Mouse (Mus musculus): ENCODE measurements around the gene Zfp326. TPM values are rescaled to one million over a fixed set of nuclear protein-coding genes. Genes with fewer than 3 reads are reported as not detected.

The Zfp326 gene
- polyA plus RNA-seq (2015; fragmentation: Nextera tagmentation; extraction: Ambion mirVana) = 24.9 and 29.2 TPM in 2 replicates

DNA sequence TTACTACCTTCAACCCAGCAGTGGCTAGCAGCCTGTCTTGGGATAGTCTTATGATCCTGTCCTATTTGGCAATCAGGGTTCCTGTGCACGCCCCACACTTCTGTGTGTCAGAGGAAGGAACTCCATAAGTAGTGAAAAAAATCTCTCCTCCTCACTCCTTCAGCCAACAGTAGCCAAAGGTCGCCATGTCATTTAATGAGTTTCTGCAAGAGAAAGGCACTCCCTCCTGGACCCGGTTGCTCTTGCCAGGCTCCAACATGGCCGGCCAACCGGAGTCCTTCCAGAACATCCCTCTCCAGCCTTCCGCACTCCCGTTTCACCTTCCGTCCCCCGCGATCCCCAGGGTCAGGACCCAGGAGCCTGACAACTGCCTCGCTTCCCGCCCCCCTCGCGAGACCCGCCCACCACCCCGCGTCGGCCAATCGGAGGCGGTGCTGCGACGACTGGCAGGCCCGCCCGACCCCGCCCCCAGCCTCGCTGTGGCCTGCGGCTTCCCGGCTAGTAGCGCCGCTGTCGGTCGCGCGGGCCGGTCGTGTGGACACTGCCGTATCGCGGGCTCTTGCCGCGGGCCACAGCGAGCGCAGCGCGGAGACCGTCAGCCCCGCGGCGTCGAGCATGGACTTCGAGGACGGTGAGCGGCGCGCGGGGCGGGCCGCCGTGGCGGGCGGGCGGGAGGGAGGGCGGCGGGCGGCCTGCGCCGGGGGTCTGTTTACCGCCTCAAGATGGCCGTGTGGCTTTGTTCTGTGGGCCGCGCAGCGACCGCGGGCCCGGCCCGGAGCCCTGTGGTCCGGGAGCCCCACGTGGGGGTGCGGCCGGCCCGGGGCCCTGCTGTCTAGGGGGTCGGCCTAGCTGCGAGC, at the start of gene Zfp326:
Gene Zfp326, plus strand, starts transcription at position 498 of the 857 bp plus-strand sequence.
- Histone ChIP-seq H3K36me3 (no peaks in the 10 kb centered on the region), H3K4me3 (peak within 1 kb of the TSS; percentile 90), H3K27me3 (no peaks in the 10 kb centered on the region), H3K27ac (peak within 1 kb of the TSS; percentile 91), H3K4me1 (replicated peaks) (peaks cover 32% of the 10 kb centered on the region), H3K9ac (peak within 1 kb of the TSS; percentile 97), H3K4me2 (peak within 1 kb of the TSS; percentile 66), H3K9me3 (replicated peaks) (no peaks in the 10 kb centered on the region)
- peak; percentile 96 for ATAC-seq (replicated peaks; ENCODE audit: insufficient number of reproducible peaks, insufficient read depth, low FRiP score, low read depth)
- WGBS = under 1% methylated on average over 52 of the region's 83 CpGs

- H3K4me3 ChIP-seq = no peak overlapping the region
- no peak overlapping the region for H3K4me2 ChIP-seq
- no peak overlapping the region for H3K27ac ChIP-seq
- ATAC-seq (replicated peaks; ENCODE audit: insufficient number of reproducible peaks, insufficient read depth, low FRiP score, low read depth) = no peak
- 68% methylated on average over 5 of the region's 5 CpGs for WGBS
- peaks cover 22% of the 10 kb centered on the region for H3K4me1 ChIP-seq (replicated peaks)
- H3K9ac ChIP-seq = no peak overlapping the region
- no peaks in the 10 kb centered on the region for H3K9me3 ChIP-seq (replicated peaks)
- H3K36me3 ChIP-seq = no peaks in the 10 kb centered on the region
- no peaks in the 10 kb centered on the region for H3K27me3 ChIP-seq
Measured at GRCm38 (mm10) chr5:105826916-105827510, 49.4 kb upstream of the Zfp326 start.

GRCm38 (mm10) chr5:105828050-105828449, 48.3 kb upstream of the Zfp326 start:
- 91% methylated on average over 3 of the region's 3 CpGs for WGBS
- no peak overlapping the region for H3K4me3 ChIP-seq
- no peak for ATAC-seq (replicated peaks; ENCODE audit: insufficient number of reproducible peaks, insufficient read depth, low FRiP score, low read depth)

DNA sequence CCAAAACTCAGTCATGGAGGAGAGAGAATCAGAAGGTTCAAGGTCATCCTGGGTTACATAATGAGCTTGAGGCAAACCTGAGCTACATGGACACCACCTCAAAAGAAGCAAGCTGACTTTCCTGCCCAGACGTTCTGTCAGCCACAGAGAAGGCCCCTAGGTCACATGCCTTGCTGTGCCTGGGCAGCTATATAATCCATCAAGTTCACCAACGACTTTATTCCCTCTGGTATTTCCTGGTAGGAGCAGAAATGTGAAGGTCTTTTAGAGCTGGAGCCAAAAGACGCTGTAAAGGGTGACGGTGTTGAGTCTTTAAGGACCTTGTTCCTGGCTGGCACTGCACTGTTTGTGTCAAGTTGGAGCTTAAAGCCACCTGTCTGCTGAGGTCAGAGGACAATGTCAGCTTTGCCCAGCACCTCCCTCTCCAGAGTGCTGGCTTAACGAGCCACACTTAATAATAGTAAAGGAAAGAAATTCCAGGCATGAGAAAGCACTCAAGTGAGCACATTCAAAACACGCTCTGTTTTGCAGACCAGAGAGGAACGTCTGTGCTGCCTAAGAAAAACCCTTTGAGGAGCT, 47.3 kb upstream of the Zfp326 start:
- no peak overlapping the region for H3K9ac ChIP-seq
- H3K9me3 ChIP-seq (replicated peaks) = no peaks in the 10 kb centered on the region
- H3K27me3 ChIP-seq = no peaks in the 10 kb centered on the region
- H3K4me3 ChIP-seq = no peak overlapping the region
- H3K4me2 ChIP-seq = no peak overlapping the region
- no peaks in the 10 kb centered on the region for H3K36me3 ChIP-seq
- peak overlapping the region; percentile 25; the same call in 1 of the 2 replicates for H3K27ac ChIP-seq
- ATAC-seq (replicated peaks; ENCODE audit: insufficient number of reproducible peaks, insufficient read depth, low FRiP score, low read depth) = no peak
- peaks cover 18% of the 10 kb centered on the region for H3K4me1 ChIP-seq (replicated peaks)
- WGBS = 34% methylated on average over 7 of the region's 7 CpGs

More at GRCm38 (mm10) chr5:105828050-105828449, 48.3 kb upstream of the Zfp326 start:
- Histone ChIP-seq H3K27ac (no peak overlapping the region), H3K36me3 (no peaks in the 10 kb centered on the region), H3K9me3 (replicated peaks) (no peaks in the 10 kb centered on the region), H3K27me3 (no peaks in the 10 kb centered on the region), H3K4me2 (no peak overlapping the region), H3K4me1 (replicated peaks) (peaks cover 22% of the 10 kb centered on the region), H3K9ac (no peak overlapping the region)

- 61% methylated on average over 7 of the region's 7 CpGs for WGBS
- Histone ChIP-seq H3K4me1 (replicated peaks) (peaks cover 15% of the 10 kb centered on the region), H3K27ac (no peak overlapping the region), H3K27me3 (no peaks in the 10 kb centered on the region), H3K36me3 (no peaks in the 10 kb centered on the region), H3K9me3 (replicated peaks) (no peaks in the 10 kb centered on the region), H3K4me2 (no peak overlapping the region; the same call in 1 of the 2 replicates), H3K9ac (no peak overlapping the region), H3K4me3 (no peak overlapping the region)
- ATAC-seq (replicated peaks; ENCODE audit: insufficient number of reproducible peaks, insufficient read depth, low FRiP score, low read depth) = no peak
Measured at GRCm38 (mm10) chr5:105832140-105832539, 44.2 kb upstream of the Zfp326 start.

GRCm38 (mm10) chr5:105833923-105834322, 42.4 kb upstream of the Zfp326 start:
- H3K4me1 ChIP-seq (replicated peaks) = peaks cover 13% of the 10 kb centered on the region
- H3K9ac ChIP-seq = no peak overlapping the region
- no peaks in the 10 kb centered on the region for H3K36me3 ChIP-seq
- H3K27ac ChIP-seq = no peak overlapping the region
- no peak overlapping the region for H3K4me3 ChIP-seq
- H3K4me2 ChIP-seq = no peak overlapping the region
- 71% methylated on average over 3 of the region's 3 CpGs for WGBS
- H3K27me3 ChIP-seq = no peaks in the 10 kb centered on the region
- ATAC-seq (replicated peaks; ENCODE audit: insufficient number of reproducible peaks, insufficient read depth, low FRiP score, low read depth) = no peak
- H3K9me3 ChIP-seq (replicated peaks) = no peaks in the 10 kb centered on the region

- Histone ChIP-seq H3K9me3 (replicated peaks) (no peaks in the 10 kb centered on the region), H3K9ac (no peak overlapping the region), H3K36me3 (no peaks in the 10 kb centered on the region), H3K4me3 (no peak overlapping the region), H3K4me2 (no peak overlapping the region), H3K27me3 (no peaks in the 10 kb centered on the region), H3K4me1 (replicated peaks) (peaks cover 6% of the 10 kb centered on the region; the same call in 1 of the 2 replicates), H3K27ac (no peak overlapping the region)
- ATAC-seq (replicated peaks; ENCODE audit: insufficient number of reproducible peaks, insufficient read depth, low FRiP score, low read depth) = no peak
- WGBS = 52% methylated on average over 9 of the region's 9 CpGs
Measured at GRCm38 (mm10) chr5:105836006-105836405, 40.4 kb upstream of the Zfp326 start.

DNA sequence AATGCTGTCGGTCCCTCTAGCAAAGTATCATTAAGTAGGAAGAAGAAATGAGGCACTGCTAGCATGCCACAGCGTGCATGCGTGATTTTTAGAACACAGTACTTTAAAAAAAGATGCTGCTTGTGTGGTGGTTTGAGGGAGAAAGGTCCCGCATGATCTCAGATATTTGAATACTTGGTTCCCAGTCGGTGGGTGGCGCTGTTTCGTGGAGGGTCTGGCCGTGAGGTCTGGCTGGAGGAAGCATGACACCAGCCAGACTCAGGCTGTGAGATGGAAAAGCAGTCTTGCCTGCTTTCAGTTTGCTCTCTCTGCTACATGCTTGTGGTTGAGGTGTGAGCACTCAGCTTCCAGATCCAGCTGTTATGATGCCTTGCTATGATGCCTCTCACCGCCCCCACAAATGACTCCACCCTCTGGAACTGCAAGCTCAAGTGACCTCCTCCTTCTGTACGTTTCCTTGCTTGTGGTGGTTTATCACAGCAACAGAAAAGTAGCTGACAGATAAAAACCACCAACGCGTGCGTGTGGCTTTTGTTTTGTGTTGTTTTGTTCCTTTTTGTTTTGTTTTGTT, 36.5 kb upstream of the Zfp326 start:
- no peak overlapping the region for H3K27ac ChIP-seq
- WGBS = 62% methylated on average over 13 of the region's 13 CpGs
- no peak overlapping the region for H3K4me3 ChIP-seq
- peaks cover 6% of the 10 kb centered on the region; the same call in 1 of the 2 replicates for H3K4me1 ChIP-seq (replicated peaks)
- no peaks in the 10 kb centered on the region for H3K27me3 ChIP-seq
- no peaks in the 10 kb centered on the region for H3K36me3 ChIP-seq
- H3K9me3 ChIP-seq (replicated peaks) = no peaks in the 10 kb centered on the region
- no peak overlapping the region for H3K9ac ChIP-seq
- no peak for ATAC-seq (replicated peaks; ENCODE audit: insufficient number of reproducible peaks, insufficient read depth, low FRiP score, low read depth)
- no peak overlapping the region for H3K4me2 ChIP-seq

DNA sequence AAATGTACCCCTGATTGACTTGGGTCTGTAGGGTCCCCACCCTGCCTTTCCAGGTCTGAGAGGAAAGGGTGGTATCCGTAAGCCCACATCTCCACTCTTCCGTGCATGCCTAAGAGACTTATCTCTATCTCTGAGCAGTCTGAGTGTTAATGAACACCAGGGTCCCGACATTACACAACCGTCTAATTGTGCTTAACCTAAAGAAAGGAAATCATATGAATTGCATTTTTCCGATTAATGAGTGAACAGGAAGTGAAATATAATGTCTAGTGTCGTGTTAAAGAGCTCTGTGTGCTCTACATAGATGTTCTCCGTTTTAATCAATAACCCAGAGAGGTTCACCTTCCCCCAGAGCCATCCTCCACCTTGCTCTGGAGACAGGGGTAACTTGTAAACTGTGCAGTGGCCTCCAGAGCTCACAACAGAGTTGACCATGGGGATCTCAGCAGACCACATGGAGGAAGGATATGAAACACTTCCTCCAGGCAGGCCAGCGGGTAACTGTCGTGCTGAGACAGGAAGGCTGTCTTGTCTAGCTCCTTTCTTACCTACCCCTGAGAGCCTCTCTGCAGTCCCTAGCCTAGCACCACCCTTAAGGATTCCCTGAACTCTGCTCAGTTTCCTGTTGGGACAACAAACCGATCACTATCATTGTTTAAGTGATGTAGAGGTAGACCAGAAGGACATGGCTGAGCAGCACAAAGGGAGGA, 32.2 kb upstream of the Zfp326 start:
- H3K9me3 ChIP-seq (replicated peaks) = no peaks in the 10 kb centered on the region
- 78% methylated on average over 10 of the region's 10 CpGs for WGBS
- H3K4me2 ChIP-seq = no peak overlapping the region
- H3K27ac ChIP-seq = no peak overlapping the region
- H3K9ac ChIP-seq = no peak overlapping the region
- no peaks in the 10 kb centered on the region for H3K36me3 ChIP-seq
- no peak for ATAC-seq (replicated peaks; ENCODE audit: insufficient number of reproducible peaks, insufficient read depth, low FRiP score, low read depth)
- no peaks in the 10 kb centered on the region for H3K27me3 ChIP-seq
- no peak overlapping the region for H3K4me3 ChIP-seq
- H3K4me1 ChIP-seq (replicated peaks) = peaks cover 3% of the 10 kb centered on the region

GRCm38 (mm10) chr5:105845041-105845440, 31.3 kb upstream of the Zfp326 start:
- H3K36me3 ChIP-seq = no peaks in the 10 kb centered on the region
- WGBS = 92% methylated on average over 2 of the region's 2 CpGs
- no peaks in the 10 kb centered on the region for H3K27me3 ChIP-seq
- peaks cover 9% of the 10 kb centered on the region for H3K4me1 ChIP-seq (replicated peaks)
- no peak for ATAC-seq (replicated peaks; ENCODE audit: insufficient number of reproducible peaks, insufficient read depth, low FRiP score, low read depth)
- H3K4me2 ChIP-seq = no peak overlapping the region
- no peak overlapping the region for H3K9ac ChIP-seq
- H3K4me3 ChIP-seq = no peak overlapping the region
- no peaks in the 10 kb centered on the region for H3K9me3 ChIP-seq (replicated peaks)
- no peak overlapping the region for H3K27ac ChIP-seq

DNA sequence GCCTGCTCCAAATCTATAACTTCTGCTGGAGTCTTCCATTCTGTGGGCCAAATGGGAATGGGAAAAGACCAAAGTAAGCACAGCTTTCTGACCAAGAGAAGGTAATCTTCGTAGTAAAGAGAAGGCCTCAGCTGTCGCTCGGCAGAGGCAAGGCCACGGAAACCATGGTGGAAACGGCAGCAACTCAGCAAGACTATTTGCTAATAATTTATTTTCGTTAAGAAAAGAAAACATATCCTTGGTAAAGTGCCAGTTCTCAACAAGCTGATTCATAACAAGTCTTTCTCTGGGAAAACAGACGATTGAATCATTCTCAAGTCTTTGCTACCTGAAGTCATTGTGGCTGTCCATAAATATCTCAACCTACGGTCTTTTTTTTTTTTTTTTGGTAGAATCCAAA, 28.6 kb upstream of the Zfp326 start:
- H3K4me3 ChIP-seq = no peak overlapping the region
- no peaks in the 10 kb centered on the region for H3K36me3 ChIP-seq
- H3K4me2 ChIP-seq = no peak overlapping the region
- peaks cover 9% of the 10 kb centered on the region for H3K4me1 ChIP-seq (replicated peaks)
- no peaks in the 10 kb centered on the region for H3K27me3 ChIP-seq
- ATAC-seq (replicated peaks; ENCODE audit: insufficient number of reproducible peaks, insufficient read depth, low FRiP score, low read depth) = no peak
- H3K9me3 ChIP-seq (replicated peaks) = no peaks in the 10 kb centered on the region
- 78% methylated on average over 8 of the region's 8 CpGs for WGBS
- no peak overlapping the region for H3K27ac ChIP-seq
- no peak overlapping the region for H3K9ac ChIP-seq
